Mouse (Mus musculus) heart, adult 2 months (tissue): ENCODE measurements around the gene Hapln3.

Experiments used
- CTCF ChIP-seq: fragments of 200-600 bp; IDR thresholded peaks from 2 replicates; pipeline ENCODE4 v1.8.1; 2022; ENCODE audit warnings: antibody characterized with exemption, mild to moderate bottlenecking, moderate library complexity
- POLR2A ChIP-seq: fragments of 200-500 bp; IDR thresholded peaks from 2 replicates; pipeline ENCODE4 v1.6.1; 2011; ENCODE audit warnings: mild to moderate bottlenecking, low read depth, low read length, control low read depth; ENCODE audit not compliant: insufficient read depth

GRCm38 (mm10) chr7:79079212-79079611 lies 51.6 kb downstream of the Hapln3 start:
- no peak for TF ChIP-seq CTCF
- TF ChIP-seq POLR2A = no peak
